Mouse (Mus musculus) ES-Bruce4 (cell line): ENCODE measurements at regions not wholly inside any gene's neighbourhood (a gene's known extent, or its start where the extent isn't known, plus 50 kb on each side); places are given as distances from the start of the nearest gene placed in this dataset.

Experiments used
- CTCF ChIP-seq: IDR thresholded peaks from one replicate; pipeline ENCODE4 v1.8.1; 2011; ENCODE audit warnings: low read depth, low read length
- POLR2A ChIP-seq: IDR thresholded peaks from one replicate; pipeline ENCODE4 v1.8.1; 2011; ENCODE audit warnings: low read length; ENCODE audit not compliant: insufficient read depth

- TF ChIP-seq POLR2A (no peak), CTCF (no peak)
Measured at GRCm38 (mm10) chr1:90335001-90335747, 131.4 kb downstream of the Ackr3 start.
